Mouse (Mus musculus): Measurements from ENCODE around the gene Senp6. TPM values are rescaled to one million over a fixed set of nuclear protein-coding genes. Genes with fewer than 3 reads are reported as not detected.

Senp6 gene
- polyA plus RNA-seq, 1 experiment, result 44.6 TPM

- Histone ChIP-seq H3K27me3 (ENCODE audit: control insufficient read depth, insufficient read depth, low read length) (no peaks in the 10 kb centered on the region), H3K27ac (ENCODE audit: insufficient read depth, low read length) (no peak overlapping the region), H3K4me3 (replicated peaks; ENCODE audit: insufficient read depth, low read depth, low read length) (no peak overlapping the region), H3K4me1 (ENCODE audit: control insufficient read depth, insufficient read depth, low read length) (peaks cover 6% of the 10 kb centered on the region; the same call in 1 of the 2 replicates)
- no peak for TF ChIP-seq POLR2A (IDR thresholded peaks at IDR 0.05; ENCODE audit: borderline replicate concordance, insufficient read depth, low read length)
- TF ChIP-seq CTCF (IDR thresholded peaks at IDR 0.05; ENCODE audit: borderline replicate concordance, insufficient read depth, low read depth, low read length), result no peak
- WGBS, result 12% methylated on average over 9 of the region's 9 CpGs
- DNase-seq, result peak; percentile 59 to 67
Measured at GRCm38 (mm10) chr9:80173629-80174028, 106.9 kb downstream of the Senp6 start.

DNA sequence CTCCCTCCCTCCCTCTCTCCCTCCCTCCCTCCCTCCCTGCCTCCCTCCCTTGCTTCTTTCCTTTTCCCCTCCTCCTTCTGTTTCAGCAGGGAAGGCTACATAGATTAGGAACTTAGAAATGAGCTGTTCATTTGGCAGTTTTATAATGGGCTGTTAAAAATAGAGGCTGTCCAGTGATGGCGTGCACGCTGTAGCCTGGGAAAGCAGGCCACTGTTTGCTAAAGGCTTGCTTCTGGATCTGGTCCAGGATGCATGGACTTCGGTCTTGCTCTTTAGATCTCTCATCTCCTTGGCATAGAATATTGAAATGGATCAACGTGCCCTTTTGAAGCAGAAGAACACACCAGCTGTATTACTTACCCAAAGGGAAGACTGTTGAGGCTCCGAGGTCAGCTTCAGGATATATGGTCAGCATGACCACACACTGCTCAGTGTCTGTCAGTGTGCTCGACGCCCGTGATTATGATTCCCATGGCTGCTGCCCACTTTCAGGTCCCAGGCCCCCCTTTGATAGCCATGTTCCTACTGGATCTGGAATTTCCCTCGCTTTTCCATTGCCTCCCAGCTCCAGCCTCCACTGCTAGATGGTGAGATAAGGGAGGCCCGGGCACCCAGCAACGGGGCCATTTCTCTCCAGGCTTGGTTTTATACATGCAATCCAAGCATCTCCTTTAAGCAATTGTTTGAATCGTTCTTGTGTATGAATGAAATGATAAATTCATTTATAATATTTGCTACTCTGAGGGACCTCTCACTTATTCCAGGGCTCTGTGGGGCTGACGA lies 110.2 kb downstream of the Senp6 start:
- Histone ChIP-seq H3K27ac (ENCODE audit: insufficient read depth, low read length) (no peak overlapping the region), H3K4me1 (ENCODE audit: control insufficient read depth, insufficient read depth, low read length) (peaks cover 6% of the 10 kb centered on the region), H3K4me3 (replicated peaks; ENCODE audit: insufficient read depth, low read depth, low read length) (no peak overlapping the region), H3K27me3 (ENCODE audit: control insufficient read depth, insufficient read depth, low read length) (no peaks in the 10 kb centered on the region)
- 60% methylated on average over 13 of the region's 13 CpGs for WGBS
- TF ChIP-seq CTCF (IDR thresholded peaks at IDR 0.05; ENCODE audit: borderline replicate concordance, insufficient read depth, low read depth, low read length), result no peak
- TF ChIP-seq POLR2A (IDR thresholded peaks at IDR 0.05; ENCODE audit: borderline replicate concordance, insufficient read depth, low read length), result no peak
- peak in 1 of 2 experiments; percentile 42 for DNase-seq

DNA sequence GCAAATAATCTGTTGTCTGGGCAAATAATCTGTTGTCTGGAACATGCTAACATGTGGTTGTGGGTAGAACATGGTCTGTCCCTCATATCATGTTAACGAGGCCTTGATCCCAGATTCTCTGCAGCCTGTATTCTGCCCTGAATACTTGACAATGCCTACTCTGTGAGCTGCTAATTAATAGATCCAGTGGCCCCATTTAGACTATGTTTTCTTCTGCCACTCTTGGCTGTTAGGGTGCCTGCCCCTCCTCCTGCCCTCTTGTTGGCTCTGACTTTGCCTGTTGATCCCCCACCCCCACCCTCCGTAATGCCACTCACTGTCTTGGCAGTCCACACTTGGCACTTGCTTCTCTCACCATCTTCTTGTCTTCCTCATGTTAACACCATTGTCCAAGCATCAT lies 112.0 kb downstream of the Senp6 start:
- 53% methylated on average over 2 of the region's 2 CpGs for WGBS
- H3K27ac ChIP-seq (ENCODE audit: insufficient read depth, low read length), result no peak overlapping the region

DNA sequence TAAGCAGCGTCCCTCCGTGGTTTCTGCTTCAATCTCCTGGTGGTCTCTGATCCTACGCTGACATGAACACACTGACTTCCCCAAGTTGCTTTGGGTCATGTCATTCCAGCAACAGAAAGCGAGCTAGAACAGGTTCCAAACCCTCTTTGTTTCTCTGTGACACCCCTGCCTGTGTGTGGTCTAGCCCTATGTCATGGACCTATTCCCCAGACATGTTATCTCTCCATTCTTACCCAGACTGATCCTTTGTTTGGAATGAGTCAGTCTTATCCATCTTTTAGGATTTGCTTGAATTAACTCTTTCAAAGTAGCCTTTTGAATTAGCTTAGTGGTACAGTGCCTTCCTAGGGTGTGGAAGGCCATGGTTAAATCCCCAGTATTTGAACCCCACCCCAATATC lies 113.0 kb downstream of the Senp6 start:
- Histone ChIP-seq H3K27me3 (ENCODE audit: control insufficient read depth, insufficient read depth, low read length) (no peaks in the 10 kb centered on the region), H3K27ac (ENCODE audit: insufficient read depth, low read length) (no peak overlapping the region), H3K4me1 (ENCODE audit: control insufficient read depth, insufficient read depth, low read length) (peaks cover 6% of the 10 kb centered on the region), H3K4me3 (replicated peaks; ENCODE audit: insufficient read depth, low read depth, low read length) (no peak overlapping the region)
- 82% methylated on average over 4 of the region's 4 CpGs for WGBS
- no peak for TF ChIP-seq CTCF (IDR thresholded peaks at IDR 0.05; ENCODE audit: borderline replicate concordance, insufficient read depth, low read depth, low read length)
- no peak for TF ChIP-seq POLR2A (IDR thresholded peaks at IDR 0.05; ENCODE audit: borderline replicate concordance, insufficient read depth, low read length)
- DNase-seq, result no peak

More for the DNA sequence above, 112.0 kb downstream of the Senp6 start:
- Histone ChIP-seq H3K27me3 (ENCODE audit: control insufficient read depth, insufficient read depth, low read length) (no peaks in the 10 kb centered on the region), H3K4me3 (replicated peaks; ENCODE audit: insufficient read depth, low read depth, low read length) (no peak overlapping the region), H3K4me1 (ENCODE audit: control insufficient read depth, insufficient read depth, low read length) (peaks cover 2% of the 10 kb centered on the region)
- no peak for TF ChIP-seq CTCF (IDR thresholded peaks at IDR 0.05; ENCODE audit: borderline replicate concordance, insufficient read depth, low read depth, low read length)
- no peak for TF ChIP-seq POLR2A (IDR thresholded peaks at IDR 0.05; ENCODE audit: borderline replicate concordance, insufficient read depth, low read length)
- DNase-seq, result no peak

- no peak overlapping the region for H3K4me3 ChIP-seq (replicated peaks; ENCODE audit: insufficient read depth, low read depth, low read length)
- H3K27ac ChIP-seq (ENCODE audit: insufficient read depth, low read length), result no peak overlapping the region
- TF ChIP-seq CTCF (IDR thresholded peaks at IDR 0.05; ENCODE audit: borderline replicate concordance, insufficient read depth, low read depth, low read length), result no peak
- no peak for TF ChIP-seq POLR2A (IDR thresholded peaks at IDR 0.05; ENCODE audit: borderline replicate concordance, insufficient read depth, low read length)
- peaks cover 6% of the 10 kb centered on the region for H3K4me1 ChIP-seq (ENCODE audit: control insufficient read depth, insufficient read depth, low read length)
- WGBS, result 65% methylated on average over 5 of the region's 5 CpGs
- no peaks in the 10 kb centered on the region for H3K27me3 ChIP-seq (ENCODE audit: control insufficient read depth, insufficient read depth, low read length)
- no peak for DNase-seq
Measured at GRCm38 (mm10) chr9:80180771-80181170, 114.1 kb downstream of the Senp6 start.

DNA sequence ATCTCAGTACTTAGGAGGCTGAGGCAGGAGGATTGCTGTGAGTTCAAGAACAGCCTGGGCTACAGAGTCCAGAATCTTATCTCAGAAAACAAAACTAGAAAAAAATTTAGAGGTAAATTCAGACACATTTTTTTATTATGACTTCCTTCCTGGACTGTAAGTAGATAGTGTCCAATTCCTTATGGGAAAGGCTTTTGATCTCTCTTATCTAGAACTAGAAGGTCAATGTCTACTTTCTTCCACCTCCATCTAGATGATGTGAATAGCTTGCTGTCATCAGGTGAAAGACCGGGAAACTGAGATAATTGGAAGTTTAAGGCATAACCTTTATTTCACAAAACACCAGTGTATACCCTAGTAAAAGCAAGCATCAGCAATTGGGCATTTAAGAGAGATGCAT lies 115.0 kb downstream of the Senp6 start:
- no peak for DNase-seq
- H3K4me3 ChIP-seq (replicated peaks; ENCODE audit: insufficient read depth, low read depth, low read length), result no peak overlapping the region
- H3K27ac ChIP-seq (ENCODE audit: insufficient read depth, low read length), result no peak overlapping the region
- no peak for TF ChIP-seq CTCF (IDR thresholded peaks at IDR 0.05; ENCODE audit: borderline replicate concordance, insufficient read depth, low read depth, low read length)
- TF ChIP-seq POLR2A (IDR thresholded peaks at IDR 0.05; ENCODE audit: borderline replicate concordance, insufficient read depth, low read length), result no peak
- peaks cover 6% of the 10 kb centered on the region for H3K4me1 ChIP-seq (ENCODE audit: control insufficient read depth, insufficient read depth, low read length)
- 93% methylated on average over 1 of the region's 1 CpGs for WGBS
- H3K27me3 ChIP-seq (ENCODE audit: control insufficient read depth, insufficient read depth, low read length), result no peaks in the 10 kb centered on the region

DNA sequence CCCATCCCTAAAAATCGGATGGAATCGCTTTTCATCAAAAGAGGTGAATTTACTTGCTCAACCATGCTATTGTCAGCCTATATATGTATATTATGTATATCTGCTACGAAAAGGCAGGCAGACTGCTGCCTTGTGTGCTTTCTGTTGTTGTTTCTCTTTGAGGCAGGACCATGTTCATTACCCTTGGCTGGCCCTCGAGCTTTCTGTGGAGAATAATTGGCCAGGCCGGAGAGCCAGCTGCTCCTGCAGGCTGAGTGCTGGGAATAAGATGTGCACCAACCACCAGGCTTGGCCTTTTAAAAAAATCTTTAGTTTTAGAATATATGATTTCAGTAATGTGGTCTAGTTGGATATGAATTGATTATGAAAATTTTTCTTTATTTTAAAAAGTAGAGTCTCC lies 117.4 kb downstream of the Senp6 start:
- DNase-seq, result peak in 1 of 2 experiments; percentile 44
- Histone ChIP-seq H3K4me1 (ENCODE audit: control insufficient read depth, insufficient read depth, low read length) (peaks cover 6% of the 10 kb centered on the region), H3K27ac (ENCODE audit: insufficient read depth, low read length) (no peak overlapping the region), H3K4me3 (replicated peaks; ENCODE audit: insufficient read depth, low read depth, low read length) (no peak overlapping the region), H3K27me3 (ENCODE audit: control insufficient read depth, insufficient read depth, low read length) (no peaks in the 10 kb centered on the region)
- no peak for TF ChIP-seq CTCF (IDR thresholded peaks at IDR 0.05; ENCODE audit: borderline replicate concordance, insufficient read depth, low read depth, low read length)
- TF ChIP-seq POLR2A (IDR thresholded peaks at IDR 0.05; ENCODE audit: borderline replicate concordance, insufficient read depth, low read length), result no peak
- 49% methylated on average over 5 of the region's 5 CpGs for WGBS

DNA sequence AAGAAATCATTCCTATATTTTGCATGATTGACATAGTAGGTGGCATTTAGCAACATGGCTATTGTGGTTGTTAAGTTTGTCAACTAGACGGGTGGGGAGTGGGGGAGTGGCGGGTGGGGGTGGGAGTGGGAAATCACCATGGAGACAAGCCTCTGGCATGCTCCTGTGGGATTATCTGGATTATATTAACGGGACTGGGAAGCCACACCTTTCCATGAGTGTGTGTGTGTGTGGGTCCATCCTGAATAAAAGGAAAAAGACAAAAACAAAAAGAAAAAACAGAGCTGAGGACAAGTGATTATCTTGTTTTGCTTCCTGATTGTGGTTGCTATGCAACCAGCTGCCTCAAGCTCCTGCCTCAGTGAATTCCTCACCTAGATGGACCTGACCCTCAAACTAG lies 119.0 kb downstream of the Senp6 start:
- H3K27ac ChIP-seq (ENCODE audit: insufficient read depth, low read length), result no peak overlapping the region
- DNase-seq, result no peak
- H3K4me3 ChIP-seq (replicated peaks; ENCODE audit: insufficient read depth, low read depth, low read length), result no peak overlapping the region
- no peak for TF ChIP-seq CTCF (IDR thresholded peaks at IDR 0.05; ENCODE audit: borderline replicate concordance, insufficient read depth, low read depth, low read length)
- no peak for TF ChIP-seq POLR2A (IDR thresholded peaks at IDR 0.05; ENCODE audit: borderline replicate concordance, insufficient read depth, low read length)
- H3K4me1 ChIP-seq (ENCODE audit: control insufficient read depth, insufficient read depth, low read length), result peaks cover 6% of the 10 kb centered on the region
- 62% methylated on average over 3 of the region's 3 CpGs for WGBS
- H3K27me3 ChIP-seq (ENCODE audit: control insufficient read depth, insufficient read depth, low read length), result no peaks in the 10 kb centered on the region

All from cerebellum, adult 2 months (tissue).